Mouse (Mus musculus): Measurements from ENCODE around the gene Nr1d1. TPM values are rescaled to one million over a fixed set of nuclear protein-coding genes. Genes with fewer than 3 reads are reported as not detected.

Nr1d1 gene
- polyA plus RNA-seq, 1 experiment from 2014 or later, result 2.7 TPM

DNA sequence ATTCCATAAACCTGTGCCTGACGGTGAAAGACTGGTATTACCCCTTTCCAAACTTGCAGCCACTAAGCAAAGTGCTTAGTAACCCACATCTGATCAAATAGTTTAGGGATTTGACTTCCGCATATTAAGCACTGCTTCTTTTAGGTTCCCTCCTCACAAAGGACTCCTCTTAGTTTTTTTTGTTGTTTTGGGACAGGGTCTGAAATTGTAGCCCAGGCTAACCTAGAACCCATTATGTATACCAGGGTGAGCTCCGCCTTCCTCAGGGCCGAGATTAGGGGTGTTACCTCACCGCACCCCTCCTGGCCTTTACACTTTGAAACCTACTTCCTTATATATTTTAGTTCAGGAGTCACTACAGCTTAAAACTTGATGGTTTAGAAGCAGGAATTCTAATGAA is 14.7 kb upstream of the Nr1d1 start:
- H3K9me3 ChIP-seq (ENCODE audit: control insufficient read depth, low read length), result no peaks in the 10 kb centered on the region
- no peaks in the 10 kb centered on the region for H3K27me3 ChIP-seq (replicated peaks; ENCODE audit: control insufficient read depth, insufficient read depth, low read length)
- 0 out of 2 replicates have a peak overlapping the region, but pooled peaks have one; percentile 26 for H3K27ac ChIP-seq (ENCODE audit: low read depth, low read length)
- no peaks in the 10 kb centered on the region for H3K36me3 ChIP-seq (ENCODE audit: control insufficient read depth, insufficient read depth, low read length)
- 28% methylated on average over 5 of the region's 5 CpGs for WGBS
- H3K9ac ChIP-seq (ENCODE audit: low read depth, low read length), result peak overlapping the region; percentile 77
- peak overlapping the region; percentile 63 for H3K4me3 ChIP-seq (ENCODE audit: low read depth, low read length)
- peaks cover 48% of the 10 kb centered on the region for H3K4me1 ChIP-seq (replicated peaks; ENCODE audit: control insufficient read depth, insufficient read depth, low read length)
- peak overlapping the region; percentile 94 for H3K4me2 ChIP-seq
- DNase-seq (ENCODE audit: low spot score) (no peak), ATAC-seq (replicated peaks; ENCODE audit: low FRiP score) (no peak)

GRCm38 (mm10) chr11:98789219-98789807 is 14.2 kb upstream of the Nr1d1 start:
- Histone ChIP-seq H3K27ac (ENCODE audit: low read depth, low read length) (peak overlapping the region; percentile 73), H3K27me3 (replicated peaks; ENCODE audit: control insufficient read depth, insufficient read depth, low read length) (no peaks in the 10 kb centered on the region), H3K4me2 (peak overlapping the region; percentile 94), H3K9ac (ENCODE audit: low read depth, low read length) (peak overlapping the region; percentile 77), H3K9me3 (ENCODE audit: control insufficient read depth, low read length) (no peaks in the 10 kb centered on the region), H3K4me1 (replicated peaks; ENCODE audit: control insufficient read depth, insufficient read depth, low read length) (peaks cover 50% of the 10 kb centered on the region), H3K36me3 (ENCODE audit: control insufficient read depth, insufficient read depth, low read length) (no peaks in the 10 kb centered on the region), H3K4me3 (ENCODE audit: low read depth, low read length) (peak overlapping the region; percentile 63)
- ATAC-seq (replicated peaks; ENCODE audit: low FRiP score), result peak; percentile 30; the same call in 1 of the 2 replicates
- no peak for DNase-seq (ENCODE audit: low spot score)
- WGBS, result 2% methylated on average over 25 of the region's 25 CpGs

- ATAC-seq (replicated peaks; ENCODE audit: low FRiP score) (peak; percentile 89), DNase-seq (ENCODE audit: low spot score) (peak; percentile 79)
- Histone ChIP-seq H3K27me3 (replicated peaks; ENCODE audit: control insufficient read depth, insufficient read depth, low read length) (no peaks in the 10 kb centered on the region), H3K4me3 (ENCODE audit: low read depth, low read length) (peak overlapping the region; percentile 63), H3K4me1 (replicated peaks; ENCODE audit: control insufficient read depth, insufficient read depth, low read length) (peaks cover 51% of the 10 kb centered on the region), H3K9ac (ENCODE audit: low read depth, low read length) (peak overlapping the region; percentile 77), H3K9me3 (ENCODE audit: control insufficient read depth, low read length) (no peaks in the 10 kb centered on the region), H3K4me2 (peak overlapping the region; percentile 94), H3K27ac (ENCODE audit: low read depth, low read length) (peak overlapping the region; percentile 73), H3K36me3 (ENCODE audit: control insufficient read depth, insufficient read depth, low read length) (no peaks in the 10 kb centered on the region)
- 12% methylated on average over 18 of the region's 18 CpGs for WGBS
Measured at GRCm38 (mm10) chr11:98788550-98789218, 13.6 kb upstream of the Nr1d1 start.

GRCm38 (mm10) chr11:98788139-98788538 is 13.0 kb upstream of the Nr1d1 start:
- Histone ChIP-seq H3K4me3 (ENCODE audit: low read depth, low read length) (no peak overlapping the region; the same call in 1 of the 2 replicates), H3K9me3 (ENCODE audit: control insufficient read depth, low read length) (no peaks in the 10 kb centered on the region), H3K27ac (ENCODE audit: low read depth, low read length) (peak overlapping the region; percentile 44), H3K4me2 (peak overlapping the region; percentile 94), H3K4me1 (replicated peaks; ENCODE audit: control insufficient read depth, insufficient read depth, low read length) (peaks cover 52% of the 10 kb centered on the region), H3K27me3 (replicated peaks; ENCODE audit: control insufficient read depth, insufficient read depth, low read length) (no peaks in the 10 kb centered on the region), H3K9ac (ENCODE audit: low read depth, low read length) (no peak overlapping the region), H3K36me3 (ENCODE audit: control insufficient read depth, insufficient read depth, low read length) (no peaks in the 10 kb centered on the region)
- WGBS, result 91% methylated on average over 5 of the region's 5 CpGs
- ATAC-seq (replicated peaks; ENCODE audit: low FRiP score), result no peak
- no peak for DNase-seq (ENCODE audit: low spot score)

GRCm38 (mm10) chr11:98787691-98788090 is 12.6 kb upstream of the Nr1d1 start:
- no peaks in the 10 kb centered on the region for H3K36me3 ChIP-seq (ENCODE audit: control insufficient read depth, insufficient read depth, low read length)
- H3K27me3 ChIP-seq (replicated peaks; ENCODE audit: control insufficient read depth, insufficient read depth, low read length), result no peaks in the 10 kb centered on the region
- no peaks in the 10 kb centered on the region for H3K9me3 ChIP-seq (ENCODE audit: control insufficient read depth, low read length)
- no peak overlapping the region for H3K27ac ChIP-seq (ENCODE audit: low read depth, low read length)
- H3K9ac ChIP-seq (ENCODE audit: low read depth, low read length), result no peak overlapping the region
- no peak overlapping the region for H3K4me3 ChIP-seq (ENCODE audit: low read depth, low read length)
- DNase-seq (ENCODE audit: low spot score), result no peak
- 93% methylated on average over 1 of the region's 1 CpGs for WGBS
- no peak for ATAC-seq (replicated peaks; ENCODE audit: low FRiP score)
- peaks cover 57% of the 10 kb centered on the region for H3K4me1 ChIP-seq (replicated peaks; ENCODE audit: control insufficient read depth, insufficient read depth, low read length)
- no peak overlapping the region for H3K4me2 ChIP-seq

- 39% methylated on average over 7 of the region's 7 CpGs for WGBS
- Histone ChIP-seq H3K4me3 (ENCODE audit: low read depth, low read length) (no peak overlapping the region), H3K27ac (ENCODE audit: low read depth, low read length) (peak overlapping the region; percentile 59), H3K9ac (ENCODE audit: low read depth, low read length) (no peak overlapping the region; the same call in 1 of the 2 replicates), H3K4me2 (peak overlapping the region; percentile 53), H3K36me3 (ENCODE audit: control insufficient read depth, insufficient read depth, low read length) (no peaks in the 10 kb centered on the region), H3K4me1 (replicated peaks; ENCODE audit: control insufficient read depth, insufficient read depth, low read length) (peaks cover 62% of the 10 kb centered on the region), H3K9me3 (ENCODE audit: control insufficient read depth, low read length) (no peaks in the 10 kb centered on the region), H3K27me3 (replicated peaks; ENCODE audit: control insufficient read depth, insufficient read depth, low read length) (no peaks in the 10 kb centered on the region)
- peak; percentile 33 for DNase-seq (ENCODE audit: low spot score)
- no peak for ATAC-seq (replicated peaks; ENCODE audit: low FRiP score)
Measured at GRCm38 (mm10) chr11:98787229-98787628, 12.1 kb upstream of the Nr1d1 start.

DNA sequence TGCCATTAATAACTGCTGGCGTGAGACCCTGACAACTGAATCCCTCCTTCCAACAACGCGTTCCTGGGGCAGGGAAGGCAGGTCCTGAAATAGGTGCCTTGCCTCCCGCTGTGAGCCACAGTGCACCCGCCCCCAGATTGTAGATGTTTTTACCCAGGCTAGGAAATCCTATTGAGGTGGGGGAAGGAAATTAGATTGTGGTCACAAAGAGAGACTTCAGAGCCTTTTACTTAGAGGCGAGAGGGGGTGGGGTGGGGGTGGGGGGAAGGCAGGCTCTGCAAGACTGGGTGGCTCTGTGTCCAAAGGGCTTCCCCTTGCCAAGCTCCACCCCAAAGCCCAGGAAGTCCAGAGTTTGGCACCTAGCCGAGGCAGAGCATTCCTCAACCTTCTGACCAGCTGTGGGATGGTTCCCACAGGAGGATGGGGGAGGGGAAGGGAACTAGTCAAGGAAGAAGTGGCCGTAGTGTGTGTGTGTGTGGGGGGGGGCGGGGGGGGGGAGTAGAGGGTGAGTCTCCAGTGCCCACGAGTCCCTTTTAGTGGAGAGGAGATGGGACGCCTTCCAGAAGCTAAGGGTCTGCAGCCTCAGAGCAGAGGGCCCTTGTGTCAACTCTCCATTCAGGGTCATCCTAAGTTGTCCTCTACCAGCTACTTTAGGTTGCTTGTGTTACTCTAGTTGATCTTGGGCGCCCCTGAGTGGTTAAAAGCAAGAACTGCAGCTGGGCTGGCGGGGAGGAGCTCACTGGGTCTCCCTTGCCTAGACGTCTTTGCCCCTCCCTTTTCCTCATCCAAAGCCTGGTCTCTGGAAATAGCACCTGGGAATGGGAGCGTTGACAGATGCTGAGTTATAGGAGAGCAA is 11.5 kb upstream of the Nr1d1 start:
- no peaks in the 10 kb centered on the region for H3K9me3 ChIP-seq (ENCODE audit: control insufficient read depth, low read length)
- DNase-seq (ENCODE audit: low spot score), result peak; percentile 85
- H3K4me3 ChIP-seq (ENCODE audit: low read depth, low read length), result 0 out of 2 replicates have a peak overlapping the region, but pooled peaks have one; percentile 3
- H3K4me2 ChIP-seq, result peak overlapping the region; percentile 53
- H3K9ac ChIP-seq (ENCODE audit: low read depth, low read length), result peak overlapping the region; percentile 26
- peaks cover 63% of the 10 kb centered on the region for H3K4me1 ChIP-seq (replicated peaks; ENCODE audit: control insufficient read depth, insufficient read depth, low read length)
- no peaks in the 10 kb centered on the region for H3K36me3 ChIP-seq (ENCODE audit: control insufficient read depth, insufficient read depth, low read length)
- 3% methylated on average over 14 of the region's 15 CpGs for WGBS
- ATAC-seq (replicated peaks; ENCODE audit: low FRiP score), result peak; percentile 32
- peak overlapping the region; percentile 59 for H3K27ac ChIP-seq (ENCODE audit: low read depth, low read length)
- H3K27me3 ChIP-seq (replicated peaks; ENCODE audit: control insufficient read depth, insufficient read depth, low read length), result no peaks in the 10 kb centered on the region

- H3K4me1 ChIP-seq (replicated peaks; ENCODE audit: control insufficient read depth, insufficient read depth, low read length), result peaks cover 65% of the 10 kb centered on the region
- H3K4me2 ChIP-seq, result peak overlapping the region; percentile 53
- no peak for DNase-seq (ENCODE audit: low spot score)
- no peaks in the 10 kb centered on the region for H3K27me3 ChIP-seq (replicated peaks; ENCODE audit: control insufficient read depth, insufficient read depth, low read length)
- H3K27ac ChIP-seq (ENCODE audit: low read depth, low read length), result peak overlapping the region; percentile 59
- ATAC-seq (replicated peaks; ENCODE audit: low FRiP score), result no peak
- H3K4me3 ChIP-seq (ENCODE audit: low read depth, low read length), result 0 out of 2 replicates have a peak overlapping the region, but pooled peaks have one; percentile 3
- H3K36me3 ChIP-seq (ENCODE audit: control insufficient read depth, insufficient read depth, low read length), result no peaks in the 10 kb centered on the region
- no peaks in the 10 kb centered on the region for H3K9me3 ChIP-seq (ENCODE audit: control insufficient read depth, low read length)
- H3K9ac ChIP-seq (ENCODE audit: low read depth, low read length), result no peak overlapping the region
- 6% methylated on average over 12 of the region's 12 CpGs for WGBS
Measured at GRCm38 (mm10) chr11:98785772-98786281, 10.7 kb upstream of the Nr1d1 start.

Data from liver, embryonic 11.5 days (tissue).